Mouse (Mus musculus) small intestine, adult 2 months (tissue): Measurements from ENCODE around the gene Cables2.

ENCODE experiments used
- CTCF ChIP-seq: fragments of 200-500 bp; IDR thresholded peaks from 2 replicates; pipeline ENCODE4 v1.5.1; 2012; ENCODE audit warnings: low read depth, mild to moderate bottlenecking, control low read depth, inconsistent platforms, low read length, moderate library complexity, mixed read lengths; ENCODE audit not compliant: insufficient replicate concordance, insufficient read length; ENCODE audit errors: extremely low read depth
- POLR2A ChIP-seq: fragments of 200-500 bp; IDR thresholded peaks from 2 replicates; pipeline ENCODE4 v1.6.1; 2012; ENCODE audit warnings: low read depth, mild to moderate bottlenecking, control low read depth, inconsistent platforms, low read length, moderate library complexity

DNA sequence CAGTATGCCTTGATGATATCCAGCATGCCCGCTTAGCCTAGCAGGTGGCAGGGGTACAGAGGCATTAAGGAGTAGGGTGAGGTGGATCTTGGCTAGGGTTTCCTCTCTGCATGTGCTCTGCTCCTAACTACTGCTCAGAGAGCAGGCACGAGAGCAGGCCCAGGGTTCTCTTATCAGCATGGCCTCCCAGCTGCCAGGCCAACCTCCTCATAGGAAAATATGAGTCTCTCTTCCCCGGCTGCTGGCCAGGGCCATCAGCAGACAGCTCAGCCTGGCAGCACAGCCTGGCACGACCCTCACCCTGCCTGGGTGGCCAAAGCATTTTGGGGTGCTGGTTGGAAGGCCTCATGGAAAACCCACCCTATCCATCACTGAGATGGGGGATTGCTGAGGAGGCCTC is 37.9 kb upstream of the Cables2 start:
- no peak for TF ChIP-seq CTCF
- no peak for TF ChIP-seq POLR2A
